Mouse (Mus musculus): ENCODE data around the gene Tnfsf15.

The Tnfsf15 gene

GRCm38 (mm10) chr4:63744693-63745171 lies at the start of gene Tnfsf15:
Gene Tnfsf15, minus strand, starts transcription at chr4:63745113.
- DNase-seq, result peak; percentile 65

- DNase-seq, result no peak
These were observed 47.4 kb upstream of the Tnfsf15 start for GRCm38 (mm10) chr4:63792328-63792727.

- DNase-seq, result no peak
These were observed 40.6 kb upstream of the Tnfsf15 start for GRCm38 (mm10) chr4:63785466-63785865.

GRCm38 (mm10) chr4:63783826-63784225 lies 38.9 kb upstream of the Tnfsf15 start:
- no peak for DNase-seq

- no peak for DNase-seq
These were observed 38.2 kb upstream of the Tnfsf15 start for GRCm38 (mm10) chr4:63782970-63783613.

GRCm38 (mm10) chr4:63777223-63777622 lies 32.3 kb upstream of the Tnfsf15 start:
- DNase-seq, result no peak

GRCm38 (mm10) chr4:63773306-63774090 lies 28.6 kb upstream of the Tnfsf15 start:
- DNase-seq, result no peak

GRCm38 (mm10) chr4:63772514-63772913 lies 27.6 kb upstream of the Tnfsf15 start:
- DNase-seq, result no peak

GRCm38 (mm10) chr4:63771291-63771690 lies 26.4 kb upstream of the Tnfsf15 start:
- DNase-seq, result no peak

GRCm38 (mm10) chr4:63769161-63769560 lies 24.2 kb upstream of the Tnfsf15 start:
- no peak for DNase-seq

GRCm38 (mm10) chr4:63765050-63765449 lies 20.1 kb upstream of the Tnfsf15 start:
- DNase-seq, result no peak

GRCm38 (mm10) chr4:63759931-63760330 lies 15.0 kb upstream of the Tnfsf15 start:
- no peak for DNase-seq

GRCm38 (mm10) chr4:63757527-63758154 lies 12.7 kb upstream of the Tnfsf15 start:
- no peak for DNase-seq

- DNase-seq, result no peak
These were observed 11.2 kb upstream of the Tnfsf15 start for GRCm38 (mm10) chr4:63756072-63756471.

- DNase-seq, result no peak
These were observed 9.6 kb upstream of the Tnfsf15 start for GRCm38 (mm10) chr4:63754467-63755020.

- no peak for DNase-seq
These were observed 8.9 kb upstream of the Tnfsf15 start for GRCm38 (mm10) chr4:63753855-63754254.

- DNase-seq, result no peak
These were observed 8.0 kb upstream of the Tnfsf15 start for GRCm38 (mm10) chr4:63752687-63753523.

GRCm38 (mm10) chr4:63748061-63748730 lies 3.3 kb upstream of the Tnfsf15 start:
- no peak for DNase-seq

GRCm38 (mm10) chr4:63745271-63745670 lies 358 bp upstream of the Tnfsf15 start:
- DNase-seq, result no peak

- DNase-seq, result no peak
These were observed 1.3 kb downstream of the Tnfsf15 start for GRCm38 (mm10) chr4:63743660-63744059.

- no peak for DNase-seq
These were observed 2.0 kb downstream of the Tnfsf15 start for GRCm38 (mm10) chr4:63742763-63743371.
